Mouse (Mus musculus) heart, embryonic 16.5 days (tissue): Measurements from ENCODE around the gene Jkamp. TPM values are rescaled to one million over a fixed set of nuclear protein-coding genes. Genes with fewer than 3 reads are reported as not detected.

Source experiments
- ATAC-seq: fragments of 200-750 bp; cut with Nextera tagmentation; replicated peaks from 2 replicates; pipeline ENCODE4 v1.8.0; 2017; ENCODE audit warnings: moderate number of reproducible peaks; ENCODE audit not compliant: insufficient read depth, low FRiP score; ENCODE audit errors: extremely low read depth
- H3K27ac ChIP-seq: fragments of 300-500 bp; sonication (generic); 2 replicates; pipeline ENCODE4 v1.5.1; 2014; ENCODE audit warnings: mild to moderate bottlenecking, low read length, control low read depth, moderate library complexity
- H3K27me3 ChIP-seq: fragments of 300-500 bp; sonication (generic); 2 replicates; pipeline ENCODE4 v1.6.1; 2014; ENCODE audit warnings: low read length, mixed read lengths; ENCODE audit not compliant: control insufficient read depth, insufficient read depth
- H3K36me3 ChIP-seq: fragments of 300-500 bp; sonication (generic); 2 replicates; pipeline ENCODE4 v1.6.1; 2014; ENCODE audit not compliant: control insufficient read depth, insufficient read depth
- H3K4me1 ChIP-seq: fragments of 300-500 bp; sonication (generic); 2 replicates; pipeline ENCODE4 v1.6.1; 2014; ENCODE audit warnings: low read length, mixed read lengths; ENCODE audit not compliant: control insufficient read depth, insufficient read depth
- H3K4me2 ChIP-seq: fragments of 300-500 bp; sonication (generic); 2 replicates; pipeline ENCODE4 v1.6.1; 2014; ENCODE audit warnings: low read depth, mild to moderate bottlenecking, control low read depth, low read length
- H3K4me3 ChIP-seq: fragments of 300-500 bp; sonication (generic); 2 replicates; pipeline ENCODE4 v1.5.1; 2014; ENCODE audit warnings: mild to moderate bottlenecking, control low read depth, low read length
- H3K9ac ChIP-seq: fragments of 300-500 bp; sonication (generic); 2 replicates; pipeline ENCODE4 v1.6.1; 2014; ENCODE audit warnings: low read length, control low read depth
- H3K9me3 ChIP-seq: fragments of 300-500 bp; sonication (generic); replicated peaks from 2 replicates; pipeline ENCODE4 v1.6.1; 2016; ENCODE audit warnings: low read length; ENCODE audit not compliant: control insufficient read depth
- WGBS: fragments of 180-500 bp; shearing (Covaris S2); extraction: QIAGEN DNeasy Blood & Tissue Kit; methylation state at CpG from one replicate; pipeline ENCODE4 v1.1.7; 2014; 5-methylcytosine and 5-hydroxymethylcytosine counted together
- polyA plus RNA-seq: library from polyadenylated mRNA; unstranded; fragments of >200 nt; fragmentation: Nextera tagmentation; extraction: Ambion mirVana; gene quantifications from 2 replicates; pipeline ENCODE4 v1.2.1, GENCODE M21; 2015

The Jkamp gene
- polyA plus RNA-seq, 1 experiment from 2014 or later, result 77.9 TPM

DNA sequence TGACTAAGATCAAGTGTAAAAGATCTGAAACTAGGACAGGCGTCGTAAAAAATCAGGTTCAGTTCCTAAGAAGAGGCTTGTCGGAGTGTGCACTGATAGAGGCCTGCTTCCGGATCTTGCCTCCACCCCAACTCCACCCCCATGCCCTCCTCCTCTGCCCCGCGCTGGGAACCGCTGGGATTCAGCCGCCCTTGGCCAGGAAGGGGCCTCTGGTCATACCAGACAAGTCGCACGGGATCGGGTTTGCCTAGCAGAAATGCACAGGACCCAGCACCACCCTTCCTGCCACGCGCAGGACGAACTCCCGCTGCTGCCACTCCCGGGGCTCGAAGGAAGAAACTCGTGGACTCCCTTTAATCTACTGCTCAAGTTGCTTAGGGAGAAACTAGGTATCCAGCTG, 3.0 kb upstream of the Jkamp start:
- Histone ChIP-seq H3K4me2 (peak overlapping the region; percentile 53), H3K4me1 (peaks cover 5% of the 10 kb centered on the region), H3K27me3 (no peaks in the 10 kb centered on the region), H3K27ac (no peak overlapping the region), H3K4me3 (peak overlapping the region; percentile 26; the same call in 1 of the 2 replicates), H3K9ac (peak overlapping the region; percentile 26; the same call in 1 of the 2 replicates), H3K36me3 (no peaks in the 10 kb centered on the region), H3K9me3 (no peaks in the 10 kb centered on the region)
- ATAC-seq, result no peak
- 23% methylated on average over 18 of the region's 18 CpGs for WGBS

DNA sequence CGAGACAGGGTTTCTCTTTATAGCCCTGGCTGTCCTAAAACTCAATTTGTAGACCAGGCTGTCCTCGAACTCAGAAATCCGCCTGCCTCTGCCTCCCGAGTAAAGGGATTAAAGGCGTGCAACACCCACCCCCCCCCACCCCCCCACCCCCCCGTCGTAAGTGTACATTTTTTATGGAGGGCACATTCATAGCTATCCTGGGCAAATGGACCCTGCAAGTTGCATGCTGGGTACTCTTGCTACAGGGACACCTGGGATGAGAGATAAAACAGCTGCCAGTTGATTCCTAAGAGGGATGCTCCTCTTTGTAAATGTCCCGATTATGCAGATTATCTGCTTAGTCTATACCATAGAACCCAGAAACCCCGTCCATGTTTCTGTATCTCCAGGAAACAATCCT, 2.1 kb upstream of the Jkamp start:
- 82% methylated on average over 9 of the region's 9 CpGs for WGBS
- no peak for ATAC-seq
- Histone ChIP-seq H3K27me3 (no peaks in the 10 kb centered on the region), H3K4me2 (no peak overlapping the region), H3K36me3 (no peaks in the 10 kb centered on the region), H3K9ac (no peak overlapping the region), H3K4me3 (no peak overlapping the region), H3K4me1 (peaks cover 13% of the 10 kb centered on the region), H3K9me3 (no peaks in the 10 kb centered on the region), H3K27ac (no peak overlapping the region)

- Histone ChIP-seq H3K27ac (peak overlapping the region; percentile 79), H3K4me1 (peaks cover 13% of the 10 kb centered on the region), H3K9ac (peak overlapping the region; percentile 84), H3K9me3 (no peaks in the 10 kb centered on the region), H3K4me2 (peak overlapping the region; percentile 94), H3K36me3 (no peaks in the 10 kb centered on the region), H3K27me3 (no peaks in the 10 kb centered on the region), H3K4me3 (peak overlapping the region; percentile 75)
- peak; percentile 0; the same call in 1 of the 2 replicates for ATAC-seq
- 5% methylated on average over 46 of the region's 46 CpGs for WGBS
Measured at GRCm38 (mm10) chr12:72084261-72085023, 947 bp upstream of the Jkamp start.

- Histone ChIP-seq H3K27me3 (no peaks in the 10 kb centered on the region), H3K9me3 (no peaks in the 10 kb centered on the region), H3K4me3 (peak overlapping the region; percentile 75), H3K4me1 (peaks cover 13% of the 10 kb centered on the region), H3K27ac (peak overlapping the region; percentile 79), H3K9ac (peak overlapping the region; percentile 84), H3K36me3 (peaks cover 2% of the 10 kb centered on the region), H3K4me2 (peak overlapping the region; percentile 94)
- peak; percentile 25 for ATAC-seq
- under 1% methylated on average over 31 of the region's 31 CpGs for WGBS
Measured at GRCm38 (mm10) chr12:72085024-72085328, 413 bp upstream of the Jkamp start.

DNA sequence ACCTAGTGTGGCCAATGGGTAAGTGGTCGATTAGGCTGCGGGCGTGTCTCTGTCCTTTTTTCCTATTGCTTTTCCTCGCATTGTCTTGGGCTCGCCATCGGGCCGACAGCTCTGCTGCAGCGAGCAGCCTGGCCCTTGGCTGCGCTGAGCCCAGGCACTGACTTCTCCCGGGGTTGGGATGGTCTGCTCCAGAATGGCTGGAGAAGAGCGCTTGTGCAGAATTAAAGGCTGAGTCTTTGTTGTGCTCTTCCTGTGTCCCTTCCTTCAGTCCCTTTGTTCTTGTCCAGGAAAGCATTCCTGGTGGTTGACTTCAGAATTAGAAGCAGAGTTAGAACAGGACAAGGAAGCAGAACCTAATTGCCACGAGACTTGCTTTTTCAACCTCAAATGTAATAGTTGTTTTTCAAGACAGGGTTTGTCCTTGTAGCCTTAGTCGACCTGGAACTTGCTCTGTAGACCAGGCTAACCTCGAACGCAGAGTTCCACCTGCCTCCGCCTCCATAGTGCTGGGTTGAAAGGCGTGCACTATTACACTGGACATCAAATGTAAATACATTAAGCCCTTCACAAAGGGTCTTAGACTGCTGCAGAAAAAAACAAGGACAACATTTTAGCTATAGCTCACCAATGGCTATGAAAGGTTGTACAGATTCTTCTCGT, 907 bp downstream of the Jkamp start:
- Histone ChIP-seq H3K4me2 (peak overlapping the region; percentile 91), H3K4me1 (peaks cover 13% of the 10 kb centered on the region), H3K9me3 (no peaks in the 10 kb centered on the region), H3K9ac (peak overlapping the region; percentile 90), H3K36me3 (peaks cover 5% of the 10 kb centered on the region), H3K4me3 (peak overlapping the region; percentile 75), H3K27me3 (no peaks in the 10 kb centered on the region), H3K27ac (peak overlapping the region; percentile 97)
- ATAC-seq, result peak; percentile 12; the same call in 1 of the 2 replicates
- WGBS, result 2% methylated on average over 18 of the region's 18 CpGs

DNA sequence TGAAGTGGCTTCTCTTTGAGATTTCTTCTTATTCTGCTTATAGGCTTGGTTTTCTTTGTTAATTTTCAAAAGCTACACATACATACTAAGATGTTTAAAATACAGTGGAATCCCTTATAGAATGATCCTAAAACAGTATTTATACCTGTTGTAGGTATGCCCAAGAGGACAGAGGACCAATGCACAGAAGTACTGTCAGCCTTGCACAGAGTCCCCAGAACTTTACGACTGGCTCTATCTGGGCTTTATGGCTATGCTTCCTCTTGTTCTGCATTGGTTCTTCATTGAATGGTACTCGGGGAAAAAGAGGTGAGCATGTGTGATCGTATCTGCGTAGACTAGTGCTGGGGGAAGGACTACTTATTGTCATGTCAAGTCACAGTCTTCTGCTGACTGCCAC, 4.4 kb downstream of the Jkamp start:
- peaks cover 11% of the 10 kb centered on the region for H3K4me1 ChIP-seq
- H3K36me3 ChIP-seq, result peaks cover 26% of the 10 kb centered on the region
- WGBS, result 94% methylated on average over 4 of the region's 4 CpGs
- no peaks in the 10 kb centered on the region for H3K27me3 ChIP-seq
- H3K9ac ChIP-seq, result no peak overlapping the region
- ATAC-seq, result no peak
- H3K9me3 ChIP-seq, result no peaks in the 10 kb centered on the region
- H3K4me3 ChIP-seq, result no peak overlapping the region
- no peak overlapping the region for H3K27ac ChIP-seq
- H3K4me2 ChIP-seq, result no peak overlapping the region

DNA sequence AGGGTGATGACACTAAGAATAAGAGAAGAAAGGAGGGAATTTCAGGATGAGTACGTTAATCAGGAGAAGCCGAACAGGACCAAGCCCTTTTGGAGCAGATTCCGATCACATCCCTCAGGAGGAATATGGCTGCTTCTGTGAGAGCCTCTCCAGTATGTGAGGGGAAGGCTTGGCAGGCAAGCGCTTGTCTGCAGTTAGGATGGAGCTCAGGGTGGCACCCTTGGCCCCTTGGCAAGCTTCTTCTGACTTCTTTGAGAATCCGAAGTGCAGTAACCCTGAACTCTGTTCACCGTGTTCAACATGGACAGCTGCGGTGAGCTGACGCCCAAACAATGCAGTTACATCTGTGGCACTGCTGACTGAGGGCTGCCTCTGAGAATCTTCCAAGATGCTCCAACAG, 11.6 kb downstream of the Jkamp start:
- no peak overlapping the region for H3K9ac ChIP-seq
- no peak for ATAC-seq
- 95% methylated on average over 8 of the region's 8 CpGs for WGBS
- no peaks in the 10 kb centered on the region for H3K4me1 ChIP-seq
- no peak overlapping the region for H3K4me2 ChIP-seq
- H3K4me3 ChIP-seq, result no peak overlapping the region
- peaks cover 55% of the 10 kb centered on the region for H3K36me3 ChIP-seq
- H3K9me3 ChIP-seq, result no peaks in the 10 kb centered on the region
- no peak overlapping the region for H3K27ac ChIP-seq
- no peaks in the 10 kb centered on the region for H3K27me3 ChIP-seq

DNA sequence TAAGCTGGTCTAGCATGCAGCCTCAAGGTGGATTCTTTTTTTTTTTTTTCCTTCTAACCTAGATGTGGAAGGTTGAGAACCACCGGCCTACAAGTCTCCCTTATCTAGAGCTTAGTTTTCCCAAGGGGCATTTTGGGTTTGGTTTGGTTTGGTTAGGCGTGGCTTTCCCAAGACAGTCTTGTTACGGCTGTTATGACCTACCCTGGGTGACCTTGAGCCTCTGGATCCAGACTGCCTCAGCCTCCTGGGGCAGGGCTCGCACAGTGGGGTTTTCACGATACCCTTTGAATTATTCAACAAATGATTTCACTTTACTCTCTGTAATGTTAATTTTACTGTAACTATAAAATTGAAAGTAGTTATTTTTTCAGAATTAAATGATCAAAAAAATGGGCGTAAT, 17.4 kb downstream of the Jkamp start:
- no peaks in the 10 kb centered on the region for H3K27me3 ChIP-seq
- H3K27ac ChIP-seq, result no peak overlapping the region
- no peaks in the 10 kb centered on the region for H3K4me1 ChIP-seq
- 76% methylated on average over 6 of the region's 6 CpGs for WGBS
- no peaks in the 10 kb centered on the region for H3K9me3 ChIP-seq
- ATAC-seq, result no peak
- H3K9ac ChIP-seq, result no peak overlapping the region
- no peak overlapping the region for H3K4me2 ChIP-seq
- no peak overlapping the region for H3K4me3 ChIP-seq
- H3K36me3 ChIP-seq, result peaks cover 21% of the 10 kb centered on the region

DNA sequence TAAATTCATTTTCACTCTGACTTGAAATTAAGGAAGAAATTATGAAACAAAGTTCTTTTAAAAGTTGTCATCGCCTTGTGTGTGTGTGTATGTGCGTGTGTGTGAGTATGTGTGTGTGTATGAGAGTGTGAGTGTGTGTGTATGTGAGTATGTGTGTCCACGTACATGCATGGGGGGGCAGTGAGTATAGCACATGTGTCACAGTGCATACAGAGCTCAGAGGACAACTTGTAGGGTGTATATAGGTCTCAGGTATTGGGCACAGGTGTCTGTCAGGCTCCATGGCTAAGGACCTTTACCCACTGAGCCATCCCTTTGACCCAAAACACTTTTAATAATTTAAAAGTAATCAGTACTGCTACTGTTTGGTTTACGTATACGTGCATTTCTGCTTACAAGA, 18.6 kb downstream of the Jkamp start:
- no peak for ATAC-seq
- H3K27me3 ChIP-seq, result no peaks in the 10 kb centered on the region
- H3K4me2 ChIP-seq, result no peak overlapping the region
- H3K4me3 ChIP-seq, result no peak overlapping the region
- H3K9me3 ChIP-seq, result no peaks in the 10 kb centered on the region
- no peak overlapping the region for H3K27ac ChIP-seq
- no peak overlapping the region for H3K9ac ChIP-seq
- WGBS, result 79% methylated on average over 5 of the region's 5 CpGs
- peaks cover 15% of the 10 kb centered on the region for H3K36me3 ChIP-seq
- H3K4me1 ChIP-seq, result no peaks in the 10 kb centered on the region
